Mouse (Mus musculus) small intestine, adult 2 months (tissue): ENCODE measurements at regions not wholly inside any gene's neighbourhood (a gene's known extent, or its start where the extent isn't known, plus 50 kb on each side); places are given as distances from the start of the nearest gene placed in this dataset.

Source experiments
- CTCF ChIP-seq: fragments of 200-500 bp; IDR thresholded peaks from 2 replicates; pipeline ENCODE4 v1.5.1; 2012; ENCODE audit warnings: low read depth, mild to moderate bottlenecking, control low read depth, inconsistent platforms, low read length, moderate library complexity, mixed read lengths; ENCODE audit not compliant: insufficient replicate concordance, insufficient read length; ENCODE audit errors: extremely low read depth
- POLR2A ChIP-seq: fragments of 200-500 bp; IDR thresholded peaks from 2 replicates; pipeline ENCODE4 v1.6.1; 2012; ENCODE audit warnings: low read depth, mild to moderate bottlenecking, control low read depth, inconsistent platforms, low read length, moderate library complexity

GRCm38 (mm10) chr11:25171048-25171447 is 1039.5 kb downstream of the 5730522E02Rik start:
- TF ChIP-seq POLR2A (no peak), CTCF (no peak)
